Mouse (Mus musculus): ENCODE measurements around the gene Unc13b. TPM values are rescaled to one million over a fixed set of nuclear protein-coding genes. Genes with fewer than 3 reads are reported as not detected.

Gene Unc13b
- polyA plus RNA-seq (2014; fragmentation: Nextera tagmentation; extraction: Ambion mirVana) = 4.1 and 6.1 TPM in 2 replicates

GRCm38 (mm10) chr4:43058753-43059654 is at the start of gene Unc13b:
TSS of gene Unc13b (plus strand) at chr4:43058953.
- Histone ChIP-seq H3K4me2 (ENCODE audit: low read depth, low read length) (peak within 1 kb of the TSS; percentile 95), H3K9ac (replicated peaks; ENCODE audit: low read length) (peak within 1 kb of the TSS; percentile 65), H3K9me3 (replicated peaks; ENCODE audit: control insufficient read depth, low read length) (no peaks in the 10 kb centered on the region), H3K27me3 (ENCODE audit: control insufficient read depth, insufficient read depth, low read length) (peaks cover 6% of the 10 kb centered on the region), H3K4me1 (ENCODE audit: control insufficient read depth, insufficient read depth, low read length) (0 out of 2 replicates have a peak, but pooled peaks cover 2% of the 10 kb centered on the region), H3K36me3 (replicated peaks; ENCODE audit: control insufficient read depth, insufficient read depth, low read depth, low read length) (no peaks in the 10 kb centered on the region), H3K27ac (replicated peaks; ENCODE audit: low read depth, low read length) (no peak within 1 kb of the TSS), H3K4me3 (ENCODE audit: low read depth, low read length) (peak within 1 kb of the TSS; percentile 63)
- peak; percentile 92 for DNase-seq (ENCODE audit: low spot score)
- ATAC-seq (replicated peaks; ENCODE audit: insufficient number of reproducible peaks, low FRiP score, low TSS enrichment, low read depth) = peak; percentile 89
- under 1% methylated on average over 87 of the region's 90 CpGs for WGBS

- H3K27ac ChIP-seq (replicated peaks; ENCODE audit: low read depth, low read length) = peak within 1 kb of the TSS; percentile 28; the same call in 1 of the 2 replicates
- H3K36me3 ChIP-seq (replicated peaks; ENCODE audit: control insufficient read depth, insufficient read depth, low read depth, low read length) = no peaks in the 10 kb centered on the region
- WGBS = 1% methylated on average over 37 of the region's 37 CpGs
- no peaks in the 10 kb centered on the region for H3K9me3 ChIP-seq (replicated peaks; ENCODE audit: control insufficient read depth, low read length)
- peak; percentile 91 for DNase-seq (ENCODE audit: low spot score)
- peak within 1 kb of the TSS; percentile 73 for H3K4me3 ChIP-seq (ENCODE audit: low read depth, low read length)
- peak within 1 kb of the TSS; percentile 74 for H3K4me2 ChIP-seq (ENCODE audit: low read depth, low read length)
- peak; percentile 92 for ATAC-seq (replicated peaks; ENCODE audit: insufficient number of reproducible peaks, low FRiP score, low TSS enrichment, low read depth)
- peak within 1 kb of the TSS; percentile 69 for H3K9ac ChIP-seq (replicated peaks; ENCODE audit: low read length)
- no peaks in the 10 kb centered on the region for H3K27me3 ChIP-seq (ENCODE audit: control insufficient read depth, insufficient read depth, low read length)
- H3K4me1 ChIP-seq (ENCODE audit: control insufficient read depth, insufficient read depth, low read length) = no peaks in the 10 kb centered on the region
Measured at GRCm38 (mm10) chr4:43010161-43011038, 48.4 kb upstream of the Unc13b start, which contains the start of gene Fancg. TSS of gene Fancg (minus strand) at chr4:43010506.

- H3K4me2 ChIP-seq (ENCODE audit: low read depth, low read length) = no peak overlapping the region
- no peaks in the 10 kb centered on the region for H3K9me3 ChIP-seq (replicated peaks; ENCODE audit: control insufficient read depth, low read length)
- 94% methylated on average over 1 of the region's 1 CpGs for WGBS
- no peak overlapping the region for H3K27ac ChIP-seq (replicated peaks; ENCODE audit: low read depth, low read length)
- no peaks in the 10 kb centered on the region for H3K36me3 ChIP-seq (replicated peaks; ENCODE audit: control insufficient read depth, insufficient read depth, low read depth, low read length)
- no peaks in the 10 kb centered on the region for H3K27me3 ChIP-seq (ENCODE audit: control insufficient read depth, insufficient read depth, low read length)
- no peak overlapping the region for H3K9ac ChIP-seq (replicated peaks; ENCODE audit: low read length)
- H3K4me3 ChIP-seq (ENCODE audit: low read depth, low read length) = no peak overlapping the region
- ATAC-seq (replicated peaks; ENCODE audit: insufficient number of reproducible peaks, low FRiP score, low TSS enrichment, low read depth) = no peak
- no peak for DNase-seq (ENCODE audit: low spot score)
- no peaks in the 10 kb centered on the region for H3K4me1 ChIP-seq (ENCODE audit: control insufficient read depth, insufficient read depth, low read length)
Measured at GRCm38 (mm10) chr4:43012091-43012490, 46.7 kb upstream of the Unc13b start.

GRCm38 (mm10) chr4:43018156-43018555 is 40.6 kb upstream of the Unc13b start:
- H3K4me1 ChIP-seq (ENCODE audit: control insufficient read depth, insufficient read depth, low read length) = no peaks in the 10 kb centered on the region
- H3K27me3 ChIP-seq (ENCODE audit: control insufficient read depth, insufficient read depth, low read length) = no peaks in the 10 kb centered on the region
- H3K9ac ChIP-seq (replicated peaks; ENCODE audit: low read length) = no peak overlapping the region
- ATAC-seq (replicated peaks; ENCODE audit: insufficient number of reproducible peaks, low FRiP score, low TSS enrichment, low read depth) (no peak), DNase-seq (ENCODE audit: low spot score) (no peak)
- H3K4me3 ChIP-seq (ENCODE audit: low read depth, low read length) = no peak overlapping the region
- peaks cover 12% of the 10 kb centered on the region for H3K36me3 ChIP-seq (replicated peaks; ENCODE audit: control insufficient read depth, insufficient read depth, low read depth, low read length)
- WGBS = 92% methylated on average over 4 of the region's 4 CpGs
- H3K27ac ChIP-seq (replicated peaks; ENCODE audit: low read depth, low read length) = no peak overlapping the region
- H3K4me2 ChIP-seq (ENCODE audit: low read depth, low read length) = no peak overlapping the region
- no peaks in the 10 kb centered on the region for H3K9me3 ChIP-seq (replicated peaks; ENCODE audit: control insufficient read depth, low read length)

- ATAC-seq (replicated peaks; ENCODE audit: insufficient number of reproducible peaks, low FRiP score, low TSS enrichment, low read depth) = no peak
- no peak overlapping the region for H3K4me3 ChIP-seq (ENCODE audit: low read depth, low read length)
- no peaks in the 10 kb centered on the region for H3K27me3 ChIP-seq (ENCODE audit: control insufficient read depth, insufficient read depth, low read length)
- H3K9me3 ChIP-seq (replicated peaks; ENCODE audit: control insufficient read depth, low read length) = no peaks in the 10 kb centered on the region
- no peak overlapping the region for H3K4me2 ChIP-seq (ENCODE audit: low read depth, low read length)
- no peak overlapping the region for H3K9ac ChIP-seq (replicated peaks; ENCODE audit: low read length)
- 92% methylated on average over 10 of the region's 10 CpGs for WGBS
- no peak for DNase-seq (ENCODE audit: low spot score)
- H3K36me3 ChIP-seq (replicated peaks; ENCODE audit: control insufficient read depth, insufficient read depth, low read depth, low read length) = peaks cover 12% of the 10 kb centered on the region
- H3K27ac ChIP-seq (replicated peaks; ENCODE audit: low read depth, low read length) = no peak overlapping the region
- no peaks in the 10 kb centered on the region for H3K4me1 ChIP-seq (ENCODE audit: control insufficient read depth, insufficient read depth, low read length)
Measured at GRCm38 (mm10) chr4:43019176-43019575, 39.6 kb upstream of the Unc13b start.

- DNase-seq (ENCODE audit: low spot score) = no peak
- H3K9me3 ChIP-seq (replicated peaks; ENCODE audit: control insufficient read depth, low read length) = no peaks in the 10 kb centered on the region
- H3K36me3 ChIP-seq (replicated peaks; ENCODE audit: control insufficient read depth, insufficient read depth, low read depth, low read length) = peaks cover 12% of the 10 kb centered on the region
- ATAC-seq (replicated peaks; ENCODE audit: insufficient number of reproducible peaks, low FRiP score, low TSS enrichment, low read depth) = 0 out of 2 replicates have a peak, but pooled peaks have one; percentile 15
- H3K27ac ChIP-seq (replicated peaks; ENCODE audit: low read depth, low read length) = no peak overlapping the region
- H3K4me3 ChIP-seq (ENCODE audit: low read depth, low read length) = no peak overlapping the region
- H3K4me1 ChIP-seq (ENCODE audit: control insufficient read depth, insufficient read depth, low read length) = no peaks in the 10 kb centered on the region; the same call in 1 of the 2 replicates
- no peaks in the 10 kb centered on the region for H3K27me3 ChIP-seq (ENCODE audit: control insufficient read depth, insufficient read depth, low read length)
- no peak overlapping the region for H3K4me2 ChIP-seq (ENCODE audit: low read depth, low read length)
- H3K9ac ChIP-seq (replicated peaks; ENCODE audit: low read length) = no peak overlapping the region
- WGBS = 93% methylated on average over 23 of the region's 23 CpGs
Measured at GRCm38 (mm10) chr4:43019641-43020465, 38.9 kb upstream of the Unc13b start.

GRCm38 (mm10) chr4:43020876-43021275 is 37.9 kb upstream of the Unc13b start:
- DNase-seq (ENCODE audit: low spot score) = no peak
- no peaks in the 10 kb centered on the region for H3K27me3 ChIP-seq (ENCODE audit: control insufficient read depth, insufficient read depth, low read length)
- ATAC-seq (replicated peaks; ENCODE audit: insufficient number of reproducible peaks, low FRiP score, low TSS enrichment, low read depth) = no peak

More at GRCm38 (mm10) chr4:43020876-43021275, 37.9 kb upstream of the Unc13b start:
- H3K9ac ChIP-seq (replicated peaks; ENCODE audit: low read length) = no peak overlapping the region
- H3K4me2 ChIP-seq (ENCODE audit: low read depth, low read length) = no peak overlapping the region
- WGBS = 84% methylated on average over 16 of the region's 16 CpGs
- no peak overlapping the region for H3K27ac ChIP-seq (replicated peaks; ENCODE audit: low read depth, low read length)
- no peak overlapping the region for H3K4me3 ChIP-seq (ENCODE audit: low read depth, low read length)
- no peaks in the 10 kb centered on the region for H3K9me3 ChIP-seq (replicated peaks; ENCODE audit: control insufficient read depth, low read length)
- peaks cover 12% of the 10 kb centered on the region for H3K36me3 ChIP-seq (replicated peaks; ENCODE audit: control insufficient read depth, insufficient read depth, low read depth, low read length)
- no peaks in the 10 kb centered on the region; the same call in 1 of the 2 replicates for H3K4me1 ChIP-seq (ENCODE audit: control insufficient read depth, insufficient read depth, low read length)

Data from embryonic facial prominence, embryonic 11.5 days (tissue).